Mouse (Mus musculus) MEL-GATA-1-ER (cell line): ENCODE data around the gene Ttpal.

ENCODE experiments used
- DNase-seq: peaks from one replicate; pipeline ENCODE4 v3.0.0-alpha.2; 2012; ENCODE audit warnings: low read depth; ENCODE audit errors: extremely low read depth

Gene Ttpal

DNA sequence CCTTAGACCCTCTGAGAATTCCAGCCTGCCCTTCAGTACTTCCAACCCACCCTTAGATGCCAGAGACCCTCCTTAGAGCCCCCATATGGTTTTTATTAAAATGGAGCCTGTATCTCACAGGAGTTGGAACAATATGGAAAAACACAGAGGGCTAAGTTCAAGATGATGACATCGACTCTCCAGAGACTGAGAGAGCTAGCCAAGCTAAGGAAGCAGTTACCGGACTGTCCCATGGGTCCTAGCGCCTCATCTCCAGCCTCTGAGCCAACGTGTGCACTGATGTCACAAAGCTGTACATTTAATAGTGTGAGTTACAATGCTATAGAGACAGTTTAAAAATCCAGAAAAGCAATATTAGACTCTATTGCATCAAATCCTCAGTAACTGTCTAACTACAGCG, 11.1 kb upstream of the Ttpal start:
- no peak for DNase-seq

DNA sequence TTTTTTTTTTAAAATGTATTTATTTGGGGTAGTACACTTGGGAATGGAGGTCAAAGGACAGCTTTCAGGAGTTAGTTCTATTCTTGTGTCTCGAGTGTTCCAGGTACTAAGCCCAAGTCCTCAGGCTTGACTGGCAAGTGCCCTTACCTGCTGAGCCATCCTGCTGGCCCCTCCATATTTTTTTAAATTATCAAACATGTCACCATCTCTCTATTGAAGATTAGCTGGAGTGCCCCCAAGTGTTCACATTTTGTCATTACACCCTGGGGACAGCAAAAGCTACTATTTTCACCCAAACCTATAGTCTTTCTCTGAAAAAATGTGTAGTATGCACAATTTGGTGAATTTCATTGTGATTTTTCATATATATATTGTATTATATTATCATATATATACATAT, 10.0 kb upstream of the Ttpal start:
- DNase-seq: no peak

DNA sequence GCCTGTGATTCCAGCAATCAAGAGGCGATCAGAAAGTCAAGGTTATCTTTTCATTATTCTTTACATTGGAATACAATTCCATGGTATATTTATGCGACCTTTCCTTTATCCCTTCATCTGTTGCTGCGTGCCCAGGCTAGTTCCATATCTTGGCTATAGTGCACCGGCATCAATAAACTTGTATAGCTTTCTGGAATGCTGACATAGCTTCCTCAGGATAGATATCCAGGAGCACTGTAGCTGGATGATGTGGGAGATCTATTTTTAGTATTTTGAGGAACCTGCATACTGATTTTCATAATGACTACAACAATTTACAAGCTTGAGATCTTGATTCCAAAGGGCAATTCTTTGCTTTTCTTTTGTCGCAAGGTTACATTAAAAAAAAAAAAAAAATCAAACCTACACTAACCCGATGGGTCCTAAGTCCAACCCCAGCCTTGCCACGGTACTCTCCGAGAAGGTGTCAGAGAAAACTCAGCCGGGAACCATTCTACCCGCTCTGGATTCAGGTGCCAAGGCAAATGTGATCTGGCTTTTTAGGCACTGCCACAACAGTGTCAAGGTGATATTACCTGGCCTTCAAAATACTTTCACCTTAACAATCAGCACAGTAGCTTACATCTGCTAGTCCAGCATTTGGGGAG, 8.4 kb upstream of the Ttpal start:
- DNase-seq: no peak

GRCm38 (mm10) chr2:163595119-163595518, 7.0 kb upstream of the Ttpal start:
- DNase-seq: no peak

DNA sequence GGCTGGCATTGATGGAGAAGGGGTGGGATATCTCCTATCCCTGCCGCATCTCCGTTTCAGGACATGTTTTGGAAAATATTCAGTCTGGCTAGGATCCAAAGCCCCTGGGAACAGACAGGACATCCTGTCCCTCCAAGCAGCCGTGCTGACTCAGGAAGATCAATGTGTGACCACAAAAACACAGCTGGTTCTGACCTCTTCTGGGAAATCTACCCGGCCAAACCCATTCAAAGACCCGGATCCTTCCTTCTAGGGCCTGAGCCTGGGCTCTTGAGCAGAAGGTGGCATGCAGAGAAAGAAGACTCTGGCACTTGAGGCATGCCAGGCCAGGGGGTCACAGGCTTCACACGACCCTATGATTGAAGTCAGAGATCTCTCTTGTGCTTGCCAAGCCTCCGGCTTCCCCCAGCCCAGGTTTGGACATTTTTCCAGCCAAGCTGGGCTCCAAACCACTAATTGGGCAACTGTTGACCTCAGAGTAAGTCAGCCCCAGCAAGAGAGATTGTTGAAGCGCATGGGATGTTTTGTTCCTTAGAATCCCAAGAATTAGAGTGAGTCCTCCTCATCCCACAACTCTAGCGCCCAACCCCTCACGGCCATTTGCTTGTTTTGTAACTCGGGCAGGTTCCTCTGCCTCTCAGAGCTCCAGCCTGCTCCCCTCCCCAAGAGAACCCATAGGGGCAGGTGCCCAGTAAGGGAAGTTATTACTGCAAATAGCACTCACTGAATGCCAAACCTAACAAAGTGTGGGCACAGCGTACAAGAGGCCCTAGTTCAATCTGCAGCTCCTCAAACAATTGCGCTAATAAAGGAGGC, 5.8 kb upstream of the Ttpal start:
- DNase-seq: no peak

GRCm38 (mm10) chr2:163596873-163597155, 5.3 kb upstream of the Ttpal start:
- no peak for DNase-seq

- no peak for DNase-seq
These were observed 4.5 kb upstream of the Ttpal start for GRCm38 (mm10) chr2:163597661-163598060.

GRCm38 (mm10) chr2:163599226-163599625, 2.9 kb upstream of the Ttpal start:
- DNase-seq: no peak

DNA sequence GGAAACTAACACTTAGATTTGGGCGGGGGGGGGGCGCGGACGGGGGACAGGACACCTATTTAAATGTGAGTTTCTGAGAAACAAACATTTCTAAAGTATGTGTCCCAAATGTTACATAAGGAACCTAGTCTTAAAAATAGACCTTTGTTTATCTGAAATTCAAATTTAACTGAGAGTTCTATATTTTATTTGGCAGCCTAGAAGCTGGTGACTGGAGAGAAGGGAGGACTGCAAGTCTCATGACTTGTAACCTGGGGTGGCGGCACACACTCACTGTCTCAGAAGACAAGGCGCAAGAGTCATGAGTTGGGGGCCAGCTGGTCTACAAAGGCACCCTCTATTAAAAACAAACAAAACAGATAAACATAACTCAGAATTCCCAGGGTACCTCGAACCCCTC, 1.0 kb upstream of the Ttpal start:
- DNase-seq: no peak

- no peak for DNase-seq
These were observed 408 bp upstream of the Ttpal start for GRCm38 (mm10) chr2:163601712-163602100.

GRCm38 (mm10) chr2:163606161-163606560, 4.0 kb downstream of the Ttpal start:
- no peak for DNase-seq

GRCm38 (mm10) chr2:163608008-163608407, 5.9 kb downstream of the Ttpal start:
- no peak for DNase-seq

GRCm38 (mm10) chr2:163609281-163609975, 7.3 kb downstream of the Ttpal start:
- no peak for DNase-seq

GRCm38 (mm10) chr2:163611176-163611575, 9.1 kb downstream of the Ttpal start:
- DNase-seq: no peak

DNA sequence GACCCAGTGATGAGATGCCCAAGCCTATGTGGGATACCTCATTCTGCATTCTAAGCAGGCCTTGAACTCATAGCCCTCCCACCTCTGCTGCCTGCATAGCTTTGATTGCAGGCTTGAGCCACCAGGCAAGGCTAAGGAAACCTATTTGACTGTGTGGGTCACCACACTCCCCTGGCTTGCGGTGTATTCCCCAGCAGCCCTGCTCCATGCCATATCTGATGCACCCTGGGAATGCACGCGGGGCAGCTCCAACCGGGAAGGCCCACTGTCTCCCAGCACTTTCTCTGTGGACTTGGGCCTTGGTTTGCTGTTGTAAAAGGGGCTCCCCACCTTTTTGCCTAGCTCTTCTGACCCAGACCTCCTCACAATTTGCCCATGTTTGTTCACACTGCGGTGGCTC, 11.1 kb downstream of the Ttpal start:
- DNase-seq: no peak

DNA sequence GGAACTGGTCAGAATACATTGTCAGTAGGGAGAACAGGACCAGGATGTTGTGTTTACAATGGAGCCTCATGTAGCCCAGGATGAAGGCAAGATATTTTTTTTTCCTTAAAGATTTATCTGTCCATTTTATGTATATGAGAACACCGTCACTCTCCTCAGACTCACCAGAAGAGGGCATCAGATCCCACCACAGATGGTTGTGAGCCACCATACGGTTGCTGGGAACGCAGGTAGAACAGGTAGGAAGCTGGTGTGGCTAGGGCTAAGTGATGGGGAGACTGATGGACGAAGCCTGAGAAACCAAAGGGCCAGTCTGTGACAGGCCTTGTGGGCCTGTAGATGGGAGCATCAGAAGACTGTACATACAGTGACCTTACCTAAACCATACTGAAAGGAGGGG, 11.9 kb downstream of the Ttpal start:
- DNase-seq: no peak

DNA sequence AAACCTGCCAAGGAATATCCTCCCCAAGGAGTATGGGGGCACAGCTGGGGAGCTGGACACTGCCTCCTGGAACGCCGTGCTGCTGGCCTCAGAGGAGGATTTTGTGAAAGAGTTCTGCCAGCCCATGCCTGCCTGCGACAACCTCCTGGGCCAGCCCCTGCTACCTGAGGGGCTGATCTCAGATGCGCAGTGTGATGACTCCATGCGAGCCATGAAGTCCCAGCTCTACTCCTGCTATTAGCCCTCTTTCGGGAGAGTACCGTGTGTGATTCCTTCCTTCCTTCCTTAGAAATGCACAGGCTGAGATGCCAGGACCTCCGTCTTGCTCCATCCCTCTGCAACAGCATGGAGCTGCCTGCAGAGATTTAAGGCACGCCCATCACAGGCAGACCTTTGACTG, 13.3 kb downstream of the Ttpal start:
- no peak for DNase-seq

GRCm38 (mm10) chr2:163615906-163616651, 14.0 kb downstream of the Ttpal start:
- no peak for DNase-seq

GRCm38 (mm10) chr2:163616652-163617227, 14.6 kb downstream of the Ttpal start:
- no peak for DNase-seq

GRCm38 (mm10) chr2:163617232-163617863, 15.2 kb downstream of the Ttpal start:
- DNase-seq: no peak

GRCm38 (mm10) chr2:163617874-163618273, 15.8 kb downstream of the Ttpal start:
- no peak for DNase-seq
